Mouse (Mus musculus) lung, embryonic 14.5 days (tissue): ENCODE results near the gene Atp12a. TPM values are rescaled to one million over a fixed set of nuclear protein-coding genes. Genes with fewer than 3 reads are reported as not detected.
A peak's percentile ranks its signal among the peaks of the same experiment; 100 is the strongest.

Source experiments
- ATAC-seq: fragments of 200-750 bp; cut with Nextera tagmentation; 2 replicates; pipeline ENCODE4 v1.8.0; 2017; ENCODE audit warnings: mild to moderate bottlenecking, moderate TSS enrichment, moderate library complexity; ENCODE audit not compliant: insufficient read depth
- DNase-seq: peaks from one replicate; pipeline ENCODE4 v3.0.0-alpha.2; 2015
- H3K27ac ChIP-seq: fragments of 300-500 bp; sonication (generic); 2 replicates; pipeline ENCODE4 v1.5.1; 2014; ENCODE audit warnings: low read depth, mild to moderate bottlenecking, moderate library complexity
- H3K27me3 ChIP-seq: fragments of 300-500 bp; sonication (generic); 2 replicates; pipeline ENCODE4 v1.6.1; 2014; ENCODE audit warnings: low read length, control low read depth; ENCODE audit not compliant: insufficient read depth
- H3K36me3 ChIP-seq: fragments of 300-500 bp; sonication (generic); 2 replicates; pipeline ENCODE4 v1.6.1; 2014; ENCODE audit warnings: control low read depth; ENCODE audit not compliant: insufficient read depth
- H3K4me1 ChIP-seq: fragments of 300-500 bp; sonication (generic); 2 replicates; pipeline ENCODE4 v1.6.1; 2014; ENCODE audit warnings: antibody characterized with exemption, control low read depth; ENCODE audit not compliant: insufficient read depth
- H3K4me2 ChIP-seq: fragments of 300-500 bp; sonication (generic); 2 replicates; pipeline ENCODE4 v1.6.1; 2014; ENCODE audit warnings: mild to moderate bottlenecking
- H3K4me3 ChIP-seq: fragments of 300-500 bp; sonication (generic); 2 replicates; pipeline ENCODE4 v1.5.1; 2014; ENCODE audit warnings: low read depth, low read length
- H3K9ac ChIP-seq: fragments of 300-500 bp; sonication (generic); 2 replicates; pipeline ENCODE4 v1.6.1; 2014
- H3K9me3 ChIP-seq: fragments of 300-500 bp; sonication (generic); 2 replicates; pipeline ENCODE4 v1.6.1; 2016; ENCODE audit warnings: low read depth, low read length, control low read depth
- CTCF ChIP-seq: IDR thresholded peaks from 2 replicates; pipeline ENCODE4 v1.5.1; 2016; ENCODE audit warnings: antibody characterized with exemption, low read depth
- WGBS: fragments of 180-500 bp; shearing (Covaris S2); extraction: QIAGEN DNeasy Blood & Tissue Kit; methylation state at CpG from one replicate; pipeline ENCODE4 v1.1.7; 2014; 5-methylcytosine and 5-hydroxymethylcytosine counted together
- polyA plus RNA-seq: library from polyadenylated mRNA; unstranded; fragments of >200 nt; fragmentation: Nextera tagmentation; extraction: Ambion mirVana; gene quantifications from 2 replicates; pipeline ENCODE4 v1.2.1, GENCODE M21; 2014

The Atp12a gene
- 1.4 and 1.6 TPM in 2 replicates for polyA plus RNA-seq

- peak; percentile 32; the same call in 1 of the 2 replicates for ATAC-seq
- Histone ChIP-seq H3K4me2 (peak within 1 kb of the TSS; percentile 87), H3K9me3 (no peaks in the 10 kb centered on the region), H3K27me3 (peaks cover 24% of the 10 kb centered on the region), H3K27ac (no peak within 1 kb of the TSS), H3K9ac (peak within 1 kb of the TSS; percentile 34), H3K4me1 (0 out of 2 replicates have a peak, but pooled peaks cover 18% of the 10 kb centered on the region), H3K36me3 (no peaks in the 10 kb centered on the region), H3K4me3 (peak within 1 kb of the TSS; percentile 43)
- under 1% methylated on average over 48 of the region's 48 CpGs for WGBS
- no peak for TF ChIP-seq CTCF
- DNase-seq = peak; percentile 40
Measured at GRCm38 (mm10) chr14:56364711-56365237, at the start of gene Atp12a. Gene Atp12a, plus strand, starts transcription at chr14:56365068.

DNA sequence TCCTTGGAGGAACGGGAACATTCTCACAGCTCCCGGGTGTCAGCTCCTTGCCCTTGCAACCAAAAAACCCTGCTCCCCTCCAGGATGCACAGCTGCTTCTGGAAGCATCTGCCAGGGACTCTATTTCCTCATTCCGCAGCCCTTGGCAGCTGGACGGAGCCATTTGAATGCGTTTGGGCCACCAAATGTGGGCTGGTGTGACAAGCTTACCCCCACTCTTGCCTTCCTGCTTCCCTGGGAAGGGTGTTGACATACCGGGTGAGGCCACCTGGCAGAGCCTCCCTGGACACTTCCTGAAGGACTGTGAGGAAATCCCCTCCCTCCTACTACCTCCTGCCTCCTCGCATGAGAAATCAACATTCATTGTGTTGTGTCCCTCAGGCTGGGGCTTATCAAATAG, 49.3 kb upstream of the Atp12a start:
- H3K9me3 ChIP-seq = no peaks in the 10 kb centered on the region
- H3K9ac ChIP-seq = no peak overlapping the region
- H3K36me3 ChIP-seq = no peaks in the 10 kb centered on the region
- DNase-seq (peak; percentile 10), ATAC-seq (no peak)
- no peaks in the 10 kb centered on the region for H3K4me1 ChIP-seq
- WGBS = 22% methylated on average over 7 of the region's 7 CpGs
- H3K27me3 ChIP-seq = no peaks in the 10 kb centered on the region
- no peak overlapping the region for H3K4me2 ChIP-seq
- no peak overlapping the region for H3K27ac ChIP-seq
- TF ChIP-seq CTCF = no peak
- no peak overlapping the region for H3K4me3 ChIP-seq

DNA sequence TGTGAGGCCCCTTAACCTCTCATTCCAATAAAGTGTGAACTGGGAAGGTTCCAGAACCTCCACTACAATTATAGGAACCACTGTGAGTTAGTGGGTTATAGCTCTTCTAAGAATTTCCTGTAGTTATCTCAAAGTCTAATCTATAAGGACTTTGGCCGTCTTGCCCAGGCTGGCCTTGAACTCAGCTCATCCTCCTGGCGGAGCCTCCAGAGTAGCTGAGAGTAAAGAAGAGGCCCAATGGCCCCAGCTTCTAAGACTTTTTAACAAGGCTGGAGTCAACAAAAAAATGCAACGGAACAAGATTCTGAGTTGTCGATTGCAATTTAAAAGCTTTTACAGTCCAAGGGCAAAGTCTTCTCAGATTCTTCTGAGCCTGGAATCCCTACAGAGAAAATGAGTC, 48.5 kb upstream of the Atp12a start:
- H3K36me3 ChIP-seq = no peaks in the 10 kb centered on the region
- H3K4me3 ChIP-seq = no peak overlapping the region
- H3K27ac ChIP-seq = no peak overlapping the region
- H3K4me2 ChIP-seq = no peak overlapping the region
- H3K27me3 ChIP-seq = no peaks in the 10 kb centered on the region
- no peaks in the 10 kb centered on the region for H3K4me1 ChIP-seq
- H3K9ac ChIP-seq = no peak overlapping the region
- no peak for DNase-seq
- WGBS = 84% methylated on average over 4 of the region's 4 CpGs
- ATAC-seq = no peak
- no peaks in the 10 kb centered on the region for H3K9me3 ChIP-seq
- TF ChIP-seq CTCF = no peak

- no peak overlapping the region for H3K4me3 ChIP-seq
- no peak for DNase-seq
Measured at GRCm38 (mm10) chr14:56322982-56323381, 41.9 kb upstream of the Atp12a start.

GRCm38 (mm10) chr14:56325038-56325437, 39.8 kb upstream of the Atp12a start:
- Histone ChIP-seq H3K4me1 (no peaks in the 10 kb centered on the region), H3K4me3 (no peak overlapping the region), H3K27ac (no peak overlapping the region), H3K9ac (no peak overlapping the region), H3K4me2 (no peak overlapping the region), H3K27me3 (no peaks in the 10 kb centered on the region), H3K9me3 (no peaks in the 10 kb centered on the region), H3K36me3 (no peaks in the 10 kb centered on the region)
- no peak for TF ChIP-seq CTCF
- DNase-seq (no peak), ATAC-seq (no peak)

More at GRCm38 (mm10) chr14:56322982-56323381, 41.9 kb upstream of the Atp12a start:
- no peaks in the 10 kb centered on the region for H3K27me3 ChIP-seq
- H3K9ac ChIP-seq = no peak overlapping the region
- no peaks in the 10 kb centered on the region for H3K9me3 ChIP-seq
- no peaks in the 10 kb centered on the region for H3K36me3 ChIP-seq
- no peak overlapping the region for H3K27ac ChIP-seq
- H3K4me1 ChIP-seq = no peaks in the 10 kb centered on the region
- TF ChIP-seq CTCF = no peak
- no peak for ATAC-seq
- no peak overlapping the region for H3K4me2 ChIP-seq
- 81% methylated on average over 1 of the region's 1 CpGs for WGBS

GRCm38 (mm10) chr14:56333700-56334099, 31.2 kb upstream of the Atp12a start:
- H3K27me3 ChIP-seq = no peaks in the 10 kb centered on the region
- 0 out of 2 replicates have a peak, but pooled peaks cover 3% of the 10 kb centered on the region for H3K4me1 ChIP-seq
- no peak overlapping the region for H3K27ac ChIP-seq
- no peaks in the 10 kb centered on the region for H3K36me3 ChIP-seq
- no peak for TF ChIP-seq CTCF
- no peak overlapping the region for H3K4me3 ChIP-seq
- H3K4me2 ChIP-seq = no peak overlapping the region
- no peak overlapping the region for H3K9ac ChIP-seq
- ATAC-seq (no peak), DNase-seq (no peak)
- H3K9me3 ChIP-seq = no peaks in the 10 kb centered on the region

GRCm38 (mm10) chr14:56334437-56334836, 30.4 kb upstream of the Atp12a start:
- TF ChIP-seq CTCF = no peak
- WGBS = 82% methylated on average over 5 of the region's 5 CpGs
- no peaks in the 10 kb centered on the region for H3K27me3 ChIP-seq
- DNase-seq (no peak), ATAC-seq (no peak)
- H3K27ac ChIP-seq = no peak overlapping the region
- 0 out of 2 replicates have a peak, but pooled peaks cover 3% of the 10 kb centered on the region for H3K4me1 ChIP-seq
- H3K9me3 ChIP-seq = no peaks in the 10 kb centered on the region
- no peak overlapping the region for H3K9ac ChIP-seq
- H3K4me3 ChIP-seq = no peak overlapping the region
- H3K4me2 ChIP-seq = no peak overlapping the region
- no peaks in the 10 kb centered on the region for H3K36me3 ChIP-seq
